Mouse (Mus musculus) stomach, postnatal 0 days (tissue): ENCODE measurements around the gene Phlda1. TPM values are rescaled to one million over a fixed set of nuclear protein-coding genes. Genes with fewer than 3 reads are reported as not detected.
A peak's percentile ranks its signal among the peaks of the same experiment; 100 is the strongest.

Experiments
- ATAC-seq: fragments of 200-750 bp; cut with Nextera tagmentation; 2 replicates; pipeline ENCODE4 v1.8.0; 2017; ENCODE audit not compliant: low FRiP score, low TSS enrichment
- DNase-seq: peaks from one replicate; pipeline ENCODE4 v3.0.0-alpha.2; 2016; ENCODE audit warnings: low spot score
- H3K27ac ChIP-seq: fragments of 300-500 bp; sonication (generic); replicated peaks from 2 replicates; pipeline ENCODE4 v1.5.1; 2014; ENCODE audit warnings: mild to moderate bottlenecking, control low read depth
- H3K27me3 ChIP-seq: fragments of 300-500 bp; sonication (generic); 2 replicates; pipeline ENCODE4 v1.6.1; 2014; ENCODE audit warnings: low read length; ENCODE audit not compliant: control insufficient read depth, insufficient read depth
- H3K36me3 ChIP-seq: fragments of 300-500 bp; sonication (generic); 2 replicates; pipeline ENCODE4 v1.6.1; 2014; ENCODE audit warnings: low read length, mixed read lengths; ENCODE audit not compliant: control insufficient read depth, insufficient read depth
- H3K4me1 ChIP-seq: fragments of 300-500 bp; sonication (generic); replicated peaks from 2 replicates; pipeline ENCODE4 v1.6.1; 2014; ENCODE audit warnings: antibody characterized with exemption; ENCODE audit not compliant: control insufficient read depth, insufficient read depth
- H3K4me2 ChIP-seq: fragments of 300-500 bp; sonication (generic); replicated peaks from 2 replicates; pipeline ENCODE4 v1.6.1; 2014; ENCODE audit warnings: low read depth, mild to moderate bottlenecking, control low read depth, moderate library complexity
- H3K4me3 ChIP-seq: fragments of 300-500 bp; sonication (generic); 2 replicates; pipeline ENCODE4 v1.5.1; 2014; ENCODE audit warnings: low read depth, low read length, control low read depth
- H3K9ac ChIP-seq: fragments of 300-500 bp; sonication (generic); 2 replicates; pipeline ENCODE4 v1.6.1; 2014; ENCODE audit warnings: mild to moderate bottlenecking, low read length, control low read depth, mixed read lengths
- H3K9me3 ChIP-seq: fragments of 300-500 bp; sonication (generic); 2 replicates; pipeline ENCODE4 v1.6.1; 2016; ENCODE audit warnings: low read length; ENCODE audit not compliant: control insufficient read depth
- CTCF ChIP-seq: IDR thresholded peaks from 2 replicates; pipeline ENCODE4 v1.5.1; 2016; ENCODE audit warnings: antibody characterized with exemption, low read depth, mild to moderate bottlenecking, moderate library complexity
- EP300 ChIP-seq: optimal IDR thresholded peaks from 2 replicates; pipeline ENCODE3; 2016; ENCODE audit warnings: antibody characterized with exemption
- WGBS: fragments of 180-500 bp; shearing (Covaris S2); extraction: QIAGEN DNeasy Blood & Tissue Kit; methylation state at CpG from one replicate; pipeline ENCODE4 v1.1.7; 2014; 5-methylcytosine and 5-hydroxymethylcytosine counted together
- polyA plus RNA-seq: library from polyadenylated mRNA; unstranded; fragments of >200 nt; fragmentation: Nextera tagmentation; extraction: Ambion mirVana; gene quantifications from 2 replicates; pipeline ENCODE4 v1.2.1, GENCODE M21; 2015

The Phlda1 gene
- polyA plus RNA-seq, 1 experiment from 2014 or later: 29.6 TPM

DNA sequence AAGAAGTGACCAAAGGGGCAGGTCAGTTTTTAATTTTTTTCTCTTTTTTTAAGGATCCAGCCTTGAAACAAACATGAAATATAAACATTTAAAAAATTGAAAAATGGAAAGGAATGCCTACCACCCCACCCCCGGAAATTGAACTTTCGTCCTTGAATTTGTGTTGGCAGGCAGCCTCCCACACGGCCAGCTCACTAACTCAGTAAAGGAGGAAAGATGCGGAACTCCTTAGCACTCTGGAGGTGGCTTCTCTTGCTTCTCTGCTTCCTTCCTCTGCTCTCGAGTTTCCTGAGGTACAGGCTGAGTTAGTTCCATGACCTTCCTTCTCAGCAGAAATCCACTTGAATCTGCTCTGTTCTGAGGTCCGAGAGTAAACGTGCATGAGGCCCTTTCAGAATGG is 4.7 kb downstream of the Phlda1 start:
- H3K4me3 ChIP-seq: no peak overlapping the region
- ATAC-seq: no peak
- 41% methylated on average over 7 of the region's 7 CpGs for WGBS
- H3K9ac ChIP-seq: no peak overlapping the region
- no peaks in the 10 kb centered on the region for H3K36me3 ChIP-seq
- peak overlapping the region; percentile 24; the same call in 1 of the 2 replicates for H3K27ac ChIP-seq
- H3K27me3 ChIP-seq: no peaks in the 10 kb centered on the region
- no peak overlapping the region for H3K4me2 ChIP-seq
- H3K4me1 ChIP-seq: 0 out of 2 replicates have a peak, but pooled peaks cover 3% of the 10 kb centered on the region
- TF ChIP-seq CTCF (no peak), EP300 (no peak)
- no peaks in the 10 kb centered on the region for H3K9me3 ChIP-seq
- DNase-seq: no peak

DNA sequence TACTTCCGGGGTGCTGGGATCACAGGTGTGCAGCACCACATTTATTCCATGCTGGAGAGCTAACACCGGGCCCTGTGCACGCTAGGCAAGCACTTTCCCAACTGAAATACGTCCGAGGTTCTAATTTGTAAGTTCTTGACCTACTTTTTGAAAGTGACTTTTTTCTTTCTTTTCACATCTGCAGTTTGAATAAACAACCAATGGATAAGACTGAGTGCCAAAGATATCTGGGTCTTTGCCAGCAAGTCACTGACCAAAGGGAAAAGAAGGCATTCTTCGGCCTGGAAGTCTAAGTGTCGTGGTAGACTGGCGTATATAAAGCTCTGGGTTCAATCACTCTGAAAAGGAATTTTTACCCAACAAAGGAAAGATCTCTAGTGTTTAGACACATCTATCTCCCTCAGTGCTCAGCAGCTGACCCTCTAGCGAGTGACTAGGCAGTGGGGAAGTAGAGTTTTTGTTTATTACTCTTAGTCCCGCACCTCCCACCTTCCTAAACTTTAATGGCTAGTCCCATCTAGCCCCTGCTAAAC is 6.0 kb downstream of the Phlda1 start:
- ATAC-seq: no peak
- no peak overlapping the region for H3K4me3 ChIP-seq
- WGBS: 37% methylated on average over 10 of the region's 10 CpGs
- peaks cover 3% of the 10 kb centered on the region; the same call in 1 of the 2 replicates for H3K4me1 ChIP-seq
- H3K36me3 ChIP-seq: no peaks in the 10 kb centered on the region
- no peaks in the 10 kb centered on the region for H3K9me3 ChIP-seq
- DNase-seq: no peak
- no peak overlapping the region for H3K27ac ChIP-seq
- TF ChIP-seq CTCF (no peak), EP300 (no peak)
- no peak overlapping the region for H3K4me2 ChIP-seq
- no peaks in the 10 kb centered on the region for H3K27me3 ChIP-seq
- no peak overlapping the region for H3K9ac ChIP-seq

DNA sequence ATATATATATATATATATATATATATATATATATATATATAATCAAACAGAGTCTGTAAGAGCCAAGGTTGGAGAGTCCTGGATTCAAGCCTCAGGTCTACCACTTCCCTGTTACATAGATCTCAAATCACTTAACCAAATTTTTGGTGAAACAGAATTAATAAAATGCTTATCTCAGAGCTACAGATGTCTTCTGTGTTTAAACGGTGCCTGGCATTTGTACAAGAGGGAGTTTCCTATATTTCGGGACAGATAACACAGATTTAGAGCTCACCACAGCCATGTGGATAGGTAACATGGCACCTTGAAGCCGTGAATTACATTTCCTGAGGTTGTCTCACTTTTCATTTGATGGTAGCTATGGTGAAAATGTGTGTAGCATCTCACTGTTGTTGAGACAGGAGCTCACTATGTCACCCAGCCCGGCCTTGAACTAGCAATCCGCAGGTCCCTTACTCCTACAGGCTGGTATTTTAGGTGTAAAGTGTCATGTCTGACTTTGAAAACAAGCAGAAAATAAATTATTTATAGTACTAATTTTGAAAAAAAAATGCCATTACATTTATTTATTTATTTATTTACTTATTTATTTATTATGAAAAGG is 8.3 kb downstream of the Phlda1 start:
- no peaks in the 10 kb centered on the region for H3K27me3 ChIP-seq
- no peaks in the 10 kb centered on the region for H3K9me3 ChIP-seq
- no peaks in the 10 kb centered on the region for H3K36me3 ChIP-seq
- WGBS: 84% methylated on average over 5 of the region's 5 CpGs
- TF ChIP-seq CTCF: no peak
- TF ChIP-seq EP300: no peak
- no peak overlapping the region for H3K4me2 ChIP-seq
- H3K27ac ChIP-seq: no peak overlapping the region
- DNase-seq (no peak), ATAC-seq (no peak)
- H3K4me3 ChIP-seq: no peak overlapping the region
- no peak overlapping the region for H3K9ac ChIP-seq
- peaks cover 4% of the 10 kb centered on the region; the same call in 1 of the 2 replicates for H3K4me1 ChIP-seq

DNA sequence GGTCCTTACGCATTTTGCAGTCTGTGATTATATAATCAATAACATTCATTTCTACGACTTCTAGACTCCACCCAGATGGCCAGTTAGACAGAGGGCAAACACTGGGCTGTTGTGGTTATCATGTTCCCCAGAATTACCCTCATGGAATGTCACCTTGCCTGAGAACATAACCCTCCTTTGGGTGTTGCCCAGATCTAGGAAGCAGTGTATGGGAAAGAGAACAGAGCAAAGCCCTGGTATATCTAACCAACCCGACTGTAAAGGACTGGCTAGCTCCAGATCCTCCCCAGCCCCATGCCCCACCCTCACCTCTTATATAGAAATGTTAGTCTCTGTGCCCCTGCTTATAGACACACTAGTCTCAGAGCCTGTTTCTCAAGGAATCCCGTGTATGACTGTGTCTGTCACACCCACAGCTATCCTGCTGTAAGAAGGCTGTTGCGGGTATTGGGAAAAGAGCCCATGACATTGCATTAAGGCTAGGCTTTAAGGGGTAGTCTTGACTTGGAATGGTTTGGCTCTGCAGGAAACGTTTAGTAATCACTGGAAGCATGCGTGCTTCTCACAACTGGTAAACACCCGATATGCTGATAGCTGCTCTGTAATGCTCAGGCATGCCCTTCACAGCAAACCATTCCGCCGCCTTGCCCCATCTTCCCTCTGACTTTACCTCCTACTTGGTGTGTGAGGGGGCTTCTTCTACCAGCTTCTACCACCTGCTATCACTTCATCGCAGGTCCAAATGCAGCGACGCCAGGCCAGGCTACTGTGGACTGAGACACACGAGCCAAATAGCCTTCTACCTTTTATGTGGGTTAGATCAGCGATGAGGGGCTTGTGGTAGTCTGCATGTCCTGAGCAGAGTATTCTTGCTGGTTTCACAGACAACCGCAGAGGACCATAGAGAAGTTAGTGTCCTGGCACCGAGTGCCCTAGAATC is 9.3 kb downstream of the Phlda1 start:
- DNase-seq: no peak
- no peak overlapping the region for H3K9ac ChIP-seq
- peak; percentile 45 for ATAC-seq
- no peaks in the 10 kb centered on the region for H3K36me3 ChIP-seq
- H3K4me2 ChIP-seq: peak overlapping the region; percentile 27; the same call in 1 of the 2 replicates
- peaks cover 4% of the 10 kb centered on the region; the same call in 1 of the 2 replicates for H3K4me1 ChIP-seq
- WGBS: 60% methylated on average over 17 of the region's 17 CpGs
- TF ChIP-seq CTCF: no peak
- no peak for TF ChIP-seq EP300
- H3K27ac ChIP-seq: peak overlapping the region; percentile 78
- H3K27me3 ChIP-seq: no peaks in the 10 kb centered on the region
- H3K9me3 ChIP-seq: no peaks in the 10 kb centered on the region
- no peak overlapping the region for H3K4me3 ChIP-seq

DNA sequence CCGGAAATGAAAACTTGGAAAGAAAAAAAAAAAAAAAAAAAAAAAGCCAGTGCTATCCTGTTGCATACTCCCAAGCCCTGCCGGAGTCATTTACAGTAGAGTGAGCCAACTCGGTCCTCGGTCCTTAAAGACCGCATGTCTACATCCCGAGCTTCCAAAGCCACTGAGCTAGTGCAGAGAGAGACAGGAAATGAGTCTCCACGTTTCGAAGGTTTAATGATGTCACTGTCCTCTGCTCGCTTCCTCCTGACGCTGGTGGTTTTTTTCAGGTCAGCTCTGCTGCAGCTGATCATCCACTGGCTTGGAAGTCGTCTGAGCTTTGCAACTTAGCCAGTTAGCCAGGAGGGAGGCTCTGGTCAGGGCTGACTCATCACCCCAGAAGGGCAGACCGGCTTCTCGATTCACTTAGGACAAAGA is 10.1 kb downstream of the Phlda1 start:
- DNase-seq: peak; percentile 48
- 8% methylated on average over 13 of the region's 13 CpGs for WGBS
- H3K9me3 ChIP-seq: no peaks in the 10 kb centered on the region
- H3K4me3 ChIP-seq: no peak overlapping the region
- H3K27ac ChIP-seq: peak overlapping the region; percentile 78
- H3K9ac ChIP-seq: no peak overlapping the region
- H3K27me3 ChIP-seq: no peaks in the 10 kb centered on the region
- TF ChIP-seq EP300: no peak
- TF ChIP-seq CTCF: no peak
- ATAC-seq: peak; percentile 82
- peak overlapping the region; percentile 27; the same call in 1 of the 2 replicates for H3K4me2 ChIP-seq
- H3K36me3 ChIP-seq: no peaks in the 10 kb centered on the region
- peaks cover 4% of the 10 kb centered on the region; the same call in 1 of the 2 replicates for H3K4me1 ChIP-seq
